Mouse (Mus musculus) CH12.LX (cell line): Measurements from ENCODE around the gene Wbp1l. TPM values are rescaled to one million over a fixed set of nuclear protein-coding genes. Genes with fewer than 3 reads are reported as not detected.

ENCODE experiments used
- DNase-seq: peaks from one replicate; pipeline ENCODE4 v3.0.0-alpha.2; 2013; ENCODE audit errors: extremely low read depth
- H3K27ac ChIP-seq: 2 replicates; pipeline ENCODE4 v1.5.1; 2012; ENCODE audit warnings: low read depth, mild to moderate bottlenecking, control low read depth, moderate library complexity; ENCODE audit not compliant: insufficient read depth
- H3K27me3 ChIP-seq: replicated peaks from 2 replicates; pipeline ENCODE3; 2012; ENCODE audit warnings: inconsistent platforms
- H3K36me3 ChIP-seq, 2 experiments: replicated peaks in 1 of 2; 2 replicates each; pipeline versions ENCODE3 to v1.6.1; 2012; ENCODE audit warnings: inconsistent platforms in 1 of 2, low read length in 1 of 2, mild to moderate bottlenecking in 1 of 2, mixed read lengths in 1 of 2, moderate library complexity in 1 of 2; ENCODE audit not compliant: control insufficient read depth in 1 of 2, insufficient read depth in 1 of 2
- H3K4me1 ChIP-seq, 2 experiments: 2 replicates each; pipeline ENCODE4 v1.6.1; 2012; ENCODE audit warnings: inconsistent platforms in 1 of 2, moderate library complexity in 1 of 2; ENCODE audit not compliant: insufficient read depth in 2 of 2, control insufficient read depth in 1 of 2
- H3K4me2 ChIP-seq: 2 replicates; pipeline ENCODE4 v1.6.1; 2012; ENCODE audit warnings: low read depth, mild to moderate bottlenecking, control low read depth; ENCODE audit not compliant: poor library complexity, insufficient read depth, severe bottlenecking
- H3K4me3 ChIP-seq, 3 experiments: fragments of 150-350 bp in 1 of 3; sonication (generic) in 1 of 3; replicated peaks in 1 of 3; 2 replicates each; pipeline versions ENCODE3 to v1.5.1; 2011 to 2012; ENCODE audit warnings: low read depth in 2 of 3, low read length in 2 of 3, mild to moderate bottlenecking in 2 of 3, moderate library complexity in 2 of 3, control low read depth in 1 of 3, improper control_type of control experiment in 1 of 3, inconsistent platforms in 1 of 3, mixed read lengths in 1 of 3; ENCODE audit not compliant: poor library complexity in 1 of 3
- H3K79me2 ChIP-seq: replicated peaks from 2 replicates; pipeline ENCODE4 v1.6.1; 2012; ENCODE audit warnings: mild to moderate bottlenecking, moderate library complexity; ENCODE audit not compliant: control insufficient read depth, poor library complexity, insufficient read depth, severe bottlenecking; ENCODE audit errors: extremely low read depth
- H3K9ac ChIP-seq: 2 replicates; pipeline ENCODE4 v1.6.1; 2012; ENCODE audit warnings: low read depth, mild to moderate bottlenecking, control low read depth, moderate library complexity; ENCODE audit not compliant: insufficient read depth
- H3K9me3 ChIP-seq: replicated peaks from 2 replicates; pipeline ENCODE3; 2012; ENCODE audit warnings: low read length, inconsistent platforms, mixed read lengths
- E2F4 ChIP-seq: IDR thresholded peaks from 2 replicates; pipeline ENCODE4 v1.6.1; 2011; ENCODE audit warnings: low read depth, low read length, improper control_type of control experiment; ENCODE audit not compliant: insufficient replicate concordance
- HCFC1 ChIP-seq: IDR thresholded peaks from 2 replicates; pipeline ENCODE4 v1.6.1; 2012; ENCODE audit warnings: low read depth, mild to moderate bottlenecking, inconsistent platforms, low read length, improper control_type of control experiment
- JUN ChIP-seq: IDR thresholded peaks from 2 replicates; pipeline ENCODE4 v1.6.1; 2011; ENCODE audit warnings: low read depth, mild to moderate bottlenecking, low read length, improper control_type of control experiment, moderate library complexity; ENCODE audit not compliant: insufficient read depth
- JUND ChIP-seq: conservative IDR thresholded peaks from 2 replicates; pipeline ENCODE4 v1.6.1; 2011; ENCODE audit warnings: low read depth, low read length, improper control_type of control experiment
- KAT2A ChIP-seq: IDR thresholded peaks from 2 replicates; pipeline ENCODE4 v1.6.1; 2012; ENCODE audit warnings: low read length, improper control_type of control experiment, inconsistent platforms; ENCODE audit not compliant: insufficient replicate concordance
- MAZ ChIP-seq: IDR thresholded peaks from 2 replicates; pipeline ENCODE4 v1.6.1; 2012; ENCODE audit warnings: low read depth, mild to moderate bottlenecking, inconsistent platforms, low read length, improper control_type of control experiment, moderate library complexity
- MEF2A ChIP-seq: IDR thresholded peaks from 2 replicates; pipeline ENCODE4 v1.6.1; 2014; ENCODE audit warnings: low read depth, mild to moderate bottlenecking, inconsistent platforms, low read length, improper control_type of control experiment, borderline replicate concordance
- NRF1 ChIP-seq: IDR thresholded peaks from 2 replicates; pipeline ENCODE4 v1.6.1; 2014; ENCODE audit warnings: low read depth, mild to moderate bottlenecking, inconsistent platforms, low read length, improper control_type of control experiment, moderate library complexity
- POLR2AphosphoS2 ChIP-seq: IDR thresholded peaks from 2 replicates; pipeline ENCODE4 v1.6.1; 2011; ENCODE audit warnings: low read depth, low read length, improper control_type of control experiment
- SMC3 ChIP-seq: IDR thresholded peaks from 2 replicates; pipeline ENCODE4 v1.6.1; 2011; ENCODE audit warnings: low read depth, low read length, improper control_type of control experiment
- USF1 ChIP-seq: IDR thresholded peaks from 2 replicates; pipeline ENCODE4 v1.6.1; 2014; ENCODE audit warnings: low read depth, mild to moderate bottlenecking, inconsistent platforms, low read length, improper control_type of control experiment
- ZC3H11A ChIP-seq: IDR thresholded peaks from 2 replicates; pipeline ENCODE4 v1.6.1; 2012; ENCODE audit warnings: low read depth, mild to moderate bottlenecking, inconsistent platforms, low read length, improper control_type of control experiment
- ZMIZ1 ChIP-seq: IDR thresholded peaks from 2 replicates; pipeline ENCODE4 v1.6.1; 2012; ENCODE audit warnings: low read depth, mild to moderate bottlenecking, inconsistent platforms, low read length, improper control_type of control experiment
- dilution Hi-C: fragments of 300-500 bp; cut with MboI; formaldehyde crosslinking; loops from 2 replicates; pipeline ENCODE4 v1.14.3; 2020; ENCODE audit warnings: low sequenced_read_pairs; ENCODE audit not compliant: extremely low pct_unique_long_range_greater_than_20kb, extremely low pct_ligation_motif_present
- in situ Hi-C: fragments of 300-500 bp; cut with MboI; formaldehyde crosslinking; loops from 3 replicates; pipeline ENCODE4 v1.14.3; 2019; ENCODE audit warnings: low sequenced_read_pairs, low pct_ligation_motif_present, low pct_unique_long_range_greater_than_20kb, mixed read lengths
- polyA plus RNA-seq: library from polyadenylated mRNA; unstranded; fragments of >175 nt; gene quantifications from 2 replicates; pipeline ENCODE4 v1.2.1, GENCODE M21; 2012; ENCODE audit warnings: low read depth; ENCODE audit not compliant: insufficient read length
- total RNA-seq, 2 experiments: library from RNA; depleted of rRNA; stranded (reverse); fragments of 300-350 nt in 1 of 2; fragments of >200 nt in 1 of 2; gene quantifications; 2 replicates each; pipeline ENCODE4 v1.2.3; 2012 to 2014

Wbp1l gene
- total and polyA plus RNA-seq, 3 experiments, result 11.6 to 23.5 (median 17.4) TPM

GRCm38 (mm10) chr19:46672766-46673418 is 74.0 kb downstream of the Wbp1l start, which contains the start of gene Cyp17a1:
Gene Cyp17a1, minus strand, starts transcription at chr19:46673172.
- dilution Hi-C loops, result no loop called here
- TF ChIP-seq ZMIZ1 (no peak), MEF2A (no peak), MAZ (no peak), SMC3 (no peak), NRF1 (no peak), KAT2A (no peak), POLR2AphosphoS2 (no peak), JUND (no peak), JUN (no peak), HCFC1 (no peak)
- TF ChIP-seq, all 38 proteins: peak for 0
- Histone ChIP-seq H3K27me3 (no peaks in the 10 kb centered on the region), H3K4me3 (no peak within 1 kb of the TSS), H3K4me2 (no peak within 1 kb of the TSS), H3K9me3 (no peaks in the 10 kb centered on the region), H3K36me3 (no peaks in the 10 kb centered on the region), H3K4me1 (no peaks in the 10 kb centered on the region), H3K27ac (no peak within 1 kb of the TSS), H3K79me2 (no peaks in the 10 kb centered on the region), H3K9ac (no peak within 1 kb of the TSS)
- in situ Hi-C loops, result loop anchor here (5.0 to 10.0 kb wide), 3 partner anchors 69 to 322 kb away; no protein-coding TSS in a partner anchor
- no peak for DNase-seq

GRCm38 (mm10) chr19:46675641-46676040 is 76.8 kb downstream of the Wbp1l start:
- dilution Hi-C loops, result no loop called here
- no peak for DNase-seq
- Histone ChIP-seq H3K4me3 (no peak overlapping the region), H3K36me3 (no peaks in the 10 kb centered on the region), H3K27me3 (peaks cover 1% of the 10 kb centered on the region), H3K9me3 (no peaks in the 10 kb centered on the region), H3K4me1 (peaks cover 0 to 4% of the 10 kb centered on the region in 2 experiments; a peak in 1 of 4 replicates), H3K79me2 (no peaks in the 10 kb centered on the region), H3K27ac (no peak overlapping the region), H3K9ac (no peak overlapping the region), H3K4me2 (no peak overlapping the region)
- in situ Hi-C loops, result loop anchor here (10.0 kb wide), 2 partner anchors 199 to 319 kb away; no protein-coding TSS in a partner anchor
- TF ChIP-seq ZC3H11A, result no peak
- no peak for TF ChIP-seq E2F4
- no peak for TF ChIP-seq USF1
